Mouse (Mus musculus): ENCODE measurements around the gene 4930412O13Rik. TPM values are rescaled to one million over a fixed set of nuclear protein-coding genes. Genes with fewer than 3 reads are reported as not detected.

Gene 4930412O13Rik
- total RNA-seq, 1 experiment from 2014 or later, result 2.6 TPM

- no peak for DNase-seq
Measured at GRCm38 (mm10) chr2:9897846-9898245, 16.8 kb downstream of the 4930412O13Rik start.

GRCm38 (mm10) chr2:9903854-9904560 is 23.0 kb downstream of the 4930412O13Rik start:
- no peak for DNase-seq

DNA sequence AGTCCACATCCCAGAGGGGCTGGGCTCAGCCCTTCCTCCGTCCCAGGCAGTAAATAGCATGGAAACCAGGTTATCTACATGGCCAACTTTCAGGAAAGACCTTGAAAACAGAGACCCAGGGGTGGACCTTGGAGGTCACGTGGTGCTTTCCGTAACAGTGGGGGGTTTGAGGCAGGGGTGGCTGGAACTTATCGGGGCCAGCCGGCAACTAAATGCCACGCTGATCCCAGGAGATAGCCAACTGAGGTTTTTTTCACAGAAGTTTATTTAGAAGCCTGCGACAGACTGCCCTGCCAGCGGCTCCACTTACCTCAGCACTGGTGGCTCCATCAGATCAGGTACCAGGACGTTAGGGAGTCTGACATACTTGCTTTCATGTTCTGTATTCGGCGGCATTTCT is 24.9 kb downstream of the 4930412O13Rik start:
- DNase-seq, result no peak

DNA sequence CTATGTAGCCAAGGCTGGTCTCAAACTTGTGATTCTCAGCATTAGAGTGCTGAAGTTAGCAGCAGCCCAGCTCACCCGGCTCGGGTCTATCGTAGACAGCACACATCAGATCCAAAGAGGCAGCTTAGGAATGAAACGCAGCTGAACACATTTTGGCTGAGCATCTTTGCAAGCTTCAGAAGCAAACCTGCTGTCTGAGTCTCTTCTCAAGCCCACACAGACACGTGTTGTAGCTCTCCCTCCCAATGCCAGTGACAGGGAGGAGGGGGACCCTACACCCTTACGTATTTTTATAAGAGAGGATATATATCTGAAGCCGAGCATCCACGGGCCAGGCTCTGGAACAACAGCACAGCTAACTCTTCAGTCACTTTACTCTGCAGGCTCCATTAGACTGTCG is 36.5 kb downstream of the 4930412O13Rik start:
- DNase-seq, result no peak

DNA sequence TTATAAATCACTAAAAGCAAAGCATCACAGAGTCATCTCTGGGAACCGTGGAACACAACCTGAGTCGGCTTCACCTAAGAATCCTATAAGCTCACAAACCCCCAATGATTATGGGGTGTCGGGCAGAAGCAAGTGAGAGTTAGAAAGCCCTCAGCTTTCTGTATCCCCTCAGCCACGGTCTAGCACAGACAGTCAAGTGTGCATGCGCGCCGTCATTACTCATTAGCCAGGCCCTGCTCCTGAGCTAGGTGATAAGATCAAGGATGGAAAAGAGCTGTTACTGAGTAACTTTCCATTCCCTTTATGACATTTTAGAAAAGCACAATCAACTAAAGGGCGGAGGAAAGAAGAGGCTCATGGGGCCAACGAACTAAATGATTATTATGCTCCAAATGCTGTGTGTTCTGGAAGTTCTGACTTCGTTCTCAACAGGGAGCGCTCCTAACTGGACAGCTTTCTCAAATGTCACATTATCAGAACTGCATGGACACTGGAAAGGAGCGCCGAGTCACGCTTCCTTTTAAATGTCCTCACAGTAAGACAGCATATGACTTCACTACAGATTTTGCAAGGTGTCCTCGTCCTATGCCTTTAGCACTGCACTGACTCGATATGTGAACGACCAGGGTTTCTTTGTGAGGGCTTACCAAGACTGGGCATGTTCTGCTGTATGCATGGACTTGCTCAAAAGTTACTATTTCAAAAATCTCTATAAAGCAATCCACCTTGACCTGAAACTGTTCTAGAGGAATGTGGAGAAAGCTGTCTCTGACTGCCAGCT is 37.8 kb downstream of the 4930412O13Rik start:
- DNase-seq, result no peak

- no peak for DNase-seq
Measured at GRCm38 (mm10) chr2:9926194-9926904, 45.3 kb downstream of the 4930412O13Rik start.

- DNase-seq, result no peak
Measured at GRCm38 (mm10) chr2:9926905-9927283, 45.8 kb downstream of the 4930412O13Rik start.

Other genes starting within 250 kb of the 4930412O13Rik start
- gene 9230102O04Rik, start 8.3 kb downstream of the 4930412O13Rik start, total RNA-seq (2021), result not detected in 2 replicates
- gene Gata3, start 8.8 kb downstream of the 4930412O13Rik start, total RNA-seq (2021), result 17.2 and 25.5 TPM in 2 replicates
- gene Taf3, start 167.3 kb downstream of the 4930412O13Rik start, total RNA-seq (2021), result 11.1 and 14.4 TPM in 2 replicates
- 451 and 465 TPM in 2 replicates for gene Atp5c1, start 199.3 kb downstream of the 4930412O13Rik start, total RNA-seq (2021)
- gene Kin, start 199.3 kb downstream of the 4930412O13Rik start, total RNA-seq (2021), result 27.2 and 32.1 TPM in 2 replicates

Measured in adrenal gland, postnatal 25 days (tissue).